Mouse (Mus musculus): ENCODE results near the gene Arsa.
"Not testable (repeated sequence)": the region's sequence is repeated elsewhere in the genome, so short reads cannot be mapped to it uniquely, and the experiment has no call there.

Gene Arsa

GRCm38 (mm10) chr15:89455642-89456041 lies 21.6 kb downstream of the Arsa start:
- no peak for DNase-seq (ENCODE audit: low read depth, low spot score)

DNA sequence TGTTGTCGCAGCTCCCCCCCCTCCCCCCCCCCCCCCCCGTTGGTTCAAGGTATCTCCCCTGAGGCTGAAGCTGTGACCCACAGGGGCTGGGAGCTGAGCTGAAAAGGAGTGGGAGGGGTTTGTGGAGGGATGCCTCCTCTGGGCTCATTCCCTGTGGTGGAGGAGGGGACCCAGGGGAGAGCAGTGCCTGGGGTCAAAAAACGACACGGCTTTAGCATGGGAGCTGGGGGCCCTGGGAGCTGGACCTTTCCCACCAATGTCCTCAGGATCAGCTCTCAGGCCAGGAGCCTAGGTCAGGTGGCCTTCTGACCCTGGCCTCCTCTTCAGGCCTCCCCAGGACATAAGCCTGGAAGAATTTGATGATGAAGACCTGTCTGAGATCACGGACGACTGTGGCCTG lies 22.4 kb downstream of the Arsa start:
- no peak for DNase-seq (ENCODE audit: low read depth, low spot score)

DNA sequence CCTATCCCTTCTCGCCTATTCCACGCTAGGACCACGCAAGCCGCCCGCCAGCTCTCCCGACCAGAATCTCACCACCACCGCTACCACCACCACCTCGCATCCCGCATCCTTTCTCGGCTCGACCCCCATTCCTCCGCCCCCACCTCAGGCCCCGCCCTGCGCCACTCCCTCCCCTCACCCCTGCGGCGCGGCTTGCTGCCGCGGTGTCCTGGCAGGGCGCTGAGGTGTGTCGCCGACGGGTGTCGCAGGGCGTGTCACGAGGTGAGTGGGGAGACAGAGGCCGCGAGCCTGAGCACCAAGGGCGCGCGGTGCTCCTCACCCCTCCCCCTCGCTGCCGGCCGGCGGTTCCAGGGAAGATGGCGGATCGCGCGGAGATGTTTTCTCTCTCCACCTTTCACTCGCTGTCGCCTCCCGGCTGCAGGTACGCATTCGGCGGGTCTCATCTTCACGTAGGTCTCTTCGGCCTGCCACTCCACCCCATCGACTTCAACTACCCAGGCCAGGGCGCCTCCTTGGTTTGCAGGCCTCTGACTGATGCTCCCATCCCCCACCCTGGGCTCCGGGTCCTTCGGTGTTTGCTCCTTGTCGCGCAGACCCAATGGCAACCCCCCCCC lies 23.3 kb downstream of the Arsa start, which contains the start of gene Mapk8ip2:
TSS of gene Mapk8ip2 (plus strand) at position 49 of the 614 bp plus-strand sequence.
- no peak for DNase-seq (ENCODE audit: low read depth, low spot score)

DNA sequence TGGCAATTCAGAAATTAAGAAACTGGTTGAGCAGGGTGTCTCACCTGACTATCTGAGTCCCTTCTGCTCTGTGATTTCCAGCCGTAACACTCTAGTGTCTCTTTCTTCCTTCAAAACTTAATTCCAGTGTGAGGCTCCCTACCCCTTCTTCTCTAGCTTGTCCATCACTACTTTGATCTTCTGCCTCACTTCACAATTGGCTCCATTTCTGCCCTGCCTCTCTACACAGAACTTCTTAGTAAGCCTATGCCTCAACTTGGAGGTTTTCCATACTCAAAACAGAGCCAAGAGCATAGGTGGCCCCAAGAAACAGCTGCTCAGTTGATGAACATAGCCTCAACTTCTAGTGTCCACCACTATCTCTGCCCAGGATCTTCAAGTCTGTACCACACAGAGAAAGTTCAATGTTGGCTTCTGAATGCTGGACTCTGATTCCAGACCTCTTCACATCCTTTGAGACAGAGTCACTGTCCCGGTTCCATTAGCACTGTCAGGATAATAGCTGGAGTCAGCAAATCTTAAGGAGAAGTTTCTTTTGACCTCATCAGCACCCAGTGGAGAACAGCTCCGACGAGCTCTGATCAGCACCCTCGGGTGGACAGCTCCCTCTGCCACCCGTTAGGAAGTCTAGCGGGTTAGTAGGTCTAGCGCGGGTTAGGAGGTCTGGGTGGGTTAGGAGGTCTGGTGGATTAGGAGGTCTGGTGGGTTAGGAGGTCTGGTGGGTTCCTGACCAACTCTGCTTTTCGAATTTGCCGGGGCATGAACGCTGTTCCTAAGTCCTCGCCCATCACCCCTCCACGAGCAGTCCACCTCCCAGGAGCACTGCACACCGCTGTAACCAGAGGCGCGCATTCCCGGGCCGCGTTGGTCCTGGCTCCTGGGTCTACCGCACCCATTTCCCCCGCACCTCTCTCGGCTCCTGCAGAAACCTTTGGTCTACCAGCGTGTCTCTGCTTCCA lies 24.0 kb downstream of the Arsa start:
- DNase-seq (ENCODE audit: low read depth, low spot score): peak; percentile 83

DNA sequence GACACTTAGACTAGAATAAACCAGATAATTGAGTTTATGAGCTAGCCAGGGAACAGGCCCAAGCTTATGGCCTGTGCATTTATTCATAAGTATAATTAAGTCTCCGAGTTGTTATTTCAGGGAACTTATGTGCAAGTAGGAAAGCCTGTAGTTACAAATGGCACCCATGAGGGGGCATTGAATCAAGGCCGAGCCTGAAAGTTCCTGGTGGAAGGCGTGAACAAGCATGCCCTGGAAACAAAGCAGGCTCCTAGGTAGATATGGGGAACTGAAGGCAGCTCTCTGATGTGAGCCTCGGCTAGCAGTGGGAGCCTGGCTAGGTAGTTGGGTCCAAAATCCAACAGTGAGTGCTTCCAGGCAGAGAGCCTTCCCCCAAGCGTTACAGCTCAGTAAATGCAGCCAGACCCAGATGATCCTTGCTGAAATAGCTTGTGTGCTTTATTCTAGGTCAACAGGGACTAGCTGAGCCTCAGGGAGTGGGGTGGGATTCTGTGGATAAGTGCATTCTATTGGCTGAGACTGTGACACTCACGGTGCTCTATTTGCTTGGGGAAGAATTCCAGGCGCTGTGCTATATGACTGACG lies 34.6 kb downstream of the Arsa start:
- DNase-seq (ENCODE audit: low read depth, low spot score): no peak

DNA sequence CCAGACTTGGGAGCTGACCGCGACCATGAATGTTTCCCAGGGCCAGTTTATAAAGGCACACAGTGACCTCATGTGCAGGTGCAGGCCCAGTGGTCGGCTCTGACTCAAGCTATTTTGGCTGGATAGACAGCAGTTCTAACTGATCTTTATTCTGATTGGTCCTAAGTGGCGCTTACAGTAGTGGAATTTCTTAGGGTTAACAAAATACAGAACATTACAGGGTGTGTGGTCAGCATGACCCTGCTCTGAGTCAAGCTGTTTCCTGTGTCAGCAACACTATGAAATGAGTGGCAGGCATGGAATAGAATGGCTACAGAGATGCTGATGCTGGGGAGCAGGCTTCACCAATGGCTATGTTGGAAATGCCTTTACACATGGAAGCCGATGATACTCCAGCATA lies 41.3 kb downstream of the Arsa start:
- no peak for DNase-seq (ENCODE audit: low read depth, low spot score)

DNA sequence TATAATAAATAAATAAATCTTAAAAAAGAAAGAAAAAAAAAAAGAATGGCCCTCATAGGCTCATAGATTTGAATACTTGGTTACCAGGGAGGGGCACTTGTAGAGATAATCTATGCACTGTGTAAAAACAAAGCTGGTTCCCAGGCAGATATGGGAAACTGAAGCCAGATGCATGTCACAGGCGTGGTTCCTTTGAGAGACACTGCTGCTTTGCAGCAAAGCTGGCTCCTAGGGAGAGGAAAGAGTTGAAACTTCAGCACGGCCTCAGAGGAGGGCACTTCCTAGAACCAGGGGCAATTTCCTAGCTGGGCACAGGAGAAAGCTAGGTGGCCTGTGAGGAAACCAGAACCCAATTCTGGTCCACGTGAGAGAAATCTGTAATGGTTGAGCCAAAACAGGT lies 43.1 kb downstream of the Arsa start:
- no peak for DNase-seq (ENCODE audit: low read depth, low spot score)

DNA sequence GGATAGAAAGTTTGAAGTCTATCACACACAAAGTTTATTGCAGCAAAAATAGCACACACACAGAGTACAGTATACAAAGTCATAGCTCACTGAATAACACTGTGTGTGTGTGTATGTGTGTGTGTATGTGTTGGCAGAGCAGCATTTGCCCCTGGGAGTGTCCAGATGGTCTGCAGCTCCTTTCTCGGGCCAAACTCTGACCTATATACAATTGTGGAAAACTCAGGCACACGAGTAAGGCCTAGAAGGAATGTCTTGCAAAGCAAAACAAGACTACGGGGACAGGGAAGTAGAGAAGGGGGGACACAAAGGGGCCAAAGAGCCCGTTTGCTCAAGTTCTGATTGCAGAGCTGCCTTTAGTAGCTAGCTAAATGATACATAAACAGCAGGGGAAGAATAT lies 44.3 kb downstream of the Arsa start:
- DNase-seq (ENCODE audit: low read depth, low spot score): no peak

DNA sequence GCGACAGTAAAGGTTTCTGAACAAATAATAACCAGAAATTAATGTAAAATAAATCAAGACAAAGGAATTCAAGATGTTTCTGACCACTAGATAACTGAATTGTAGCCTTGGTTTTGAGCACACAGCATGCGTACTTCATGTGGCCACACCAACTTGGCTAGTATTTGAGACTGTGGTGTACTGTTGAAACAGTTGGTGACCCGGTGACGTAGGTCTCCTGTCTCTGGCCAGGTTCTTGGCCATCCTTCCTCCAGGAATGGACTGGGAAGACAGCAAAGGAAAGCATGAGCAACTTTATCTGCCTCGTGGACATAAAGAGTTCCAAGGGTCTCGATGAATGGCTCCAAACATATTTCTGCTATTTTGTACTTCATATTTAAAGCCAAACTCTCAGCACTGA lies 45.4 kb downstream of the Arsa start:
- no peak for DNase-seq (ENCODE audit: low read depth, low spot score)

GRCm38 (mm10) chr15:89431271-89431670 lies 46.0 kb downstream of the Arsa start:
- no peak for DNase-seq (ENCODE audit: low read depth, low spot score)

DNA sequence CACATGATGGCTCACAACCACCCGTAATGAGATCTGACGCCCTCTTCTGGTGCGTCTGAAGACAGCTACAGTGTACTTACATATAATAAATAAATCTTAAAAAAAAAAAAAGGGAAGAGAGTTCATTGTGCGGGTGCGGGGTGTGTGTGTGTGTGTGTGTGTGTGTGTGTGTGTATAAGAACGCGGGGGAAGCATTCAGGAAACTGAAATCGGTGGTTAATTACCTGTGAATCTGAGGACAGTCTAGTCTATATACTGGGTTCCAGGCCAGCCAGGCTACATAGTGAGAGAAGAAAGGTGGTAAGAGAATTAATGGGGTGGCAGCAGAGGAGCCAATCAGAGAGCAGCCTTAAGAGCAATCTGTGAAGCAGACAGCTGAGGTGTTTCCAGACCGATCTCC lies 46.5 kb downstream of the Arsa start:
- not testable (repeated sequence) for DNase-seq (ENCODE audit: low read depth, low spot score)

GRCm38 (mm10) chr15:89430341-89430740 lies 46.9 kb downstream of the Arsa start:
- DNase-seq (ENCODE audit: low read depth, low spot score): no peak

DNA sequence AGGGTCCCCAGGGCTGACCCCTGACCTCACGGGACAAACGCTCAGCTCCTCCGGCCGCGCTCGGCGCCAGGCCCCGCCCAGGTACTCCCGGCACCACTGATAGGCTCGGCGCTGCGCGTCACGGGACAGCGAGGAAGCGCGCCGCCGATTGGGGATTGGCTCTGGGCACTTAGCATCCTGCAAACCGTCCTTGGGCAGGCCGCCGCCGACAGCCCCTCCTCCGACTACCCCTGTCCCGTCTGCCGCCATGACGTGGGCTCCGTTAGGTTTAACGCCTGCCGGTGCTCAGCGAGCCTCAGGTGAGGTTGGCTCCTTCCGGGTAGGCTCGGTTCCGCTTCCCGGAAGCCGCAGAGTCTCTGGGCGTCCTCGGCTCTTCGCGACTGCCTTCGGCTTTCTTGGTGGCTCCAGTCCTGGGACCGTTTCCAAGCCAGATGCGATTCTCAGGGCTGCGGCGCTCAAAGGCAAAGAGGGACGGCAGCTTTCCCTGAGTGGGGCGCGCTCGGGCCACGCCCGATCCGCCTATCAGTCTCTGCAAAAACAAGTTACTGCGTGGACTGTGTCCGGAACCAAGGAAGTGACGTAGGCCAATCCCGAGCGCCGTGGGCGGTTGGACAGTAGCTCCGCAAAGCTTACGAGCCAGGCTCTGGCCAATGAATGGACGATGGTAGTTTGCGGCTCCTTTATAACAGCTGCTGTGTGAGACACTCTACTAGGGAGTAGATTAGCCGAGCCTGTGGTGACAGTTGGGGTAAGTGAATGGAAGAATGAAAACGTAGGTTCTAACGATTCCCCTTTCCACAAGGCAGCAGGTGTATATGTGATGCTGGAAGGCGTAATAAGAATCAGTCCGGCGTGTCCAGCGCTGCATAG lies 47.6 kb downstream of the Arsa start, which contains the start of the genes C730034F03Rik, Gm44502 and Chkb:
TSS of gene C730034F03Rik (plus strand) at position 238 of the 870 bp plus-strand sequence.
TSS of gene Gm44502 (minus strand) at position 345 of the 870 bp plus-strand sequence.
TSS of gene Chkb (minus strand) at position 557 of the 870 bp plus-strand sequence.
- DNase-seq (ENCODE audit: low read depth, low spot score): peak; percentile 87

DNA sequence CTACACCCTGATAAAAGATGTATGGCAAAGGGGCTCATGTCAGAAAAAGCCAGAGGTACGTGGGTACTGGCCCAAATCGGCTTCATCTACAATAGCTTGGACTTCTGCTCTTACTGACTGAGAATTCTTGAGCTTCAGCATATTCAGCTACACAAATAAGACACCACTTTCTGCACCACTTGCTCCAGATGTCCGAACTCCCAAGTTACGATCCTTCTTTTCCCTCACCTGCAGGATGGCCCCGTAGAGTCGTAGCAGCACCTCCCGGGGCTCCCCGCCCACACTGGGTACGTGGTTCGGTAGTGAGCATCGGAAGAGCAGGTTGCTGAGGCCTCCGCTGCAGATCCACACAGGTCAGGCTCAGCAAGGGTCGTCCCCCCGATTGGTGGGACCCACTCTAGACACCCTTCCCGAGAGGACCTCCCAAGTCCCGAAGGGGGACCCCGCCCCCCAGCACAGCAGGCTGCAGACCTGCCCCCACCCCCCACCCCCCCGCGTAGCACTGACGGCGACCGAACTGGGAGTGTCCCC lies 48.3 kb downstream of the Arsa start:
- no peak for DNase-seq (ENCODE audit: low read depth, low spot score)

DNA sequence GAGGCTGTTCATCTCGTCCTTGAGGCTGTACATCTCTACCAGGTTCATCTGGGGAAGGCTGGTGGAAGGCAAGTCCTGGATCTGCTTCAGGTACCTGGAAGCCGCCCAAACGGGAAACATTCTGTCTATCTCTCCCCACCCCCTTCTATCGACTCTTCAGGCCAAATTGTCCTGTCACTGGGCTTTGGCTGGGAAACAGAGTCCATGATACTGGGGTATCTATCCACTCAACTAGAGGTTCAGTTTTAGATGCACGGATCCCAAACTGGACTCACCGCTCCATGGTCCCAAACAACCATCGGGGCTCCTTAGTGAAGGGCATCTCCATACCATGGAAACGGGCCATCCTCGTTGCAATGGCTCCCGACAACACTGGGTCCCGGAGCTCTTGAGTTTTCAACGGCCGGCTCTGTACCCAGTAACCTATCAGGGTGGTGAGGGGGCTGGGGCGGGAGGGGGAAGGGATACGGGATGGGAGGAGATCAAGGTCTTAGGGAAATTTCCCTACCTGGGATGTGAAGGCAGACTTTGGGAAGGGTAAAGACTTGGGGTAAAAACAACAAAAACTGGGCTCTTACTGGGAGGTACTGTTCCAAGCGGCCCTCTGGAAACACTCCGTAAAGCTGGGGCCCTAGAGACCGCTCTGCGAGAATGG lies 49.0 kb downstream of the Arsa start:
- DNase-seq (ENCODE audit: low read depth, low spot score): no peak

GRCm38 (mm10) chr15:89426716-89427115 lies 50.5 kb downstream of the Arsa start:
- no peak for DNase-seq (ENCODE audit: low read depth, low spot score)

GRCm38 (mm10) chr15:89425711-89426121 lies 51.5 kb downstream of the Arsa start, which contains the start of gene Cpt1b:
Gene Cpt1b (minus strand): TSS chr15:89425863.
- DNase-seq (ENCODE audit: low read depth, low spot score): no peak

DNA sequence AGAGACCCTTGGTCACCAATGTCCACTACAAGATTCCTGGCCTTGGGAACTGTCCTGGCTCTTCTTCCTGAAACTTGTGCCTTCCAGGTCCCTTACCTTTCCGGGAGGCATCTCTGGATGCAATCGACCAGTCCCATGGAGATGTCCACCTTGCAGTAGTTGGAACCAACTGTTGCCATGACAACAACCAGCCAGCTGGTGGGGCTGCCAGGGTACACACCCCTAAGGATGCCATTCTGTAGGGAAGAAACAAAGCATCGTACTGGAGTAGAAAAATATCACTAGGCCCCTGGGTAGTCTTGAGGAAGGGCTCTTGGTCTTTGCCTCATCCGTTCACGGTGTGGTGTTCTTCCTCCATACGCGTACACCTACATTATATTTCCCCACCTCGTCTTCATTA lies 52.6 kb downstream of the Arsa start:
- DNase-seq (ENCODE audit: low read depth, low spot score): no peak

All from forelimb bud, embryonic 11.5 days (tissue).